Mouse (Mus musculus): Measurements from ENCODE around the gene Arfip1. TPM values are rescaled to one million over a fixed set of nuclear protein-coding genes. Genes with fewer than 3 reads are reported as not detected.

Gene Arfip1
- total RNA-seq, 2 experiments from 2014 or later = 60.6 to 61.2 TPM

- DNase-seq (ENCODE audit: low spot score in 2 of 2) = no peak
Measured at GRCm38 (mm10) chr3:84497718-84498117, 84.7 kb downstream of the Arfip1 start.

GRCm38 (mm10) chr3:84492657-84493056, 89.8 kb downstream of the Arfip1 start:
- DNase-seq (ENCODE audit: low spot score in 2 of 2) = no peak

GRCm38 (mm10) chr3:84492148-84492547, 90.3 kb downstream of the Arfip1 start:
- DNase-seq (ENCODE audit: low spot score in 2 of 2) = no peak

GRCm38 (mm10) chr3:84488716-84489115, 93.7 kb downstream of the Arfip1 start:
- no peak for DNase-seq (ENCODE audit: low spot score in 2 of 2)

- no peak for DNase-seq (ENCODE audit: low spot score in 2 of 2)
Measured at GRCm38 (mm10) chr3:84484891-84485290, 97.5 kb downstream of the Arfip1 start.

GRCm38 (mm10) chr3:84484333-84484732, 98.1 kb downstream of the Arfip1 start:
- no peak for DNase-seq (ENCODE audit: low spot score in 2 of 2)

GRCm38 (mm10) chr3:84482121-84482520, 100.3 kb downstream of the Arfip1 start:
- DNase-seq (ENCODE audit: low spot score in 2 of 2) = no peak

GRCm38 (mm10) chr3:84481104-84481503, 101.3 kb downstream of the Arfip1 start:
- no peak for DNase-seq (ENCODE audit: low spot score in 2 of 2)

GRCm38 (mm10) chr3:84480006-84480897, 102.2 kb downstream of the Arfip1 start, which contains the start of gene Fhdc1:
Fhdc1 (minus strand) TSS chr3:84480429.
- peak in 1 of 2 experiments; percentile 25 for DNase-seq (ENCODE audit: low spot score in 2 of 2)

- peak in 1 of 2 experiments; percentile 51 for DNase-seq (ENCODE audit: low spot score in 2 of 2)
Measured at GRCm38 (mm10) chr3:84479293-84480005, 103.0 kb downstream of the Arfip1 start.

GRCm38 (mm10) chr3:84478896-84479292, 103.5 kb downstream of the Arfip1 start:
- DNase-seq (ENCODE audit: low spot score in 2 of 2) = no peak

- no peak for DNase-seq (ENCODE audit: low spot score in 2 of 2)
Measured at GRCm38 (mm10) chr3:84478195-84478594, 104.2 kb downstream of the Arfip1 start.

GRCm38 (mm10) chr3:84477498-84477897, 104.9 kb downstream of the Arfip1 start:
- DNase-seq (ENCODE audit: low spot score in 2 of 2) = no peak

GRCm38 (mm10) chr3:84474981-84475775, 107.2 kb downstream of the Arfip1 start:
- DNase-seq (ENCODE audit: low spot score in 2 of 2) = no peak

GRCm38 (mm10) chr3:84474398-84474797, 108.0 kb downstream of the Arfip1 start:
- DNase-seq (ENCODE audit: low spot score in 2 of 2) = no peak

GRCm38 (mm10) chr3:84472955-84473354, 109.5 kb downstream of the Arfip1 start:
- DNase-seq (ENCODE audit: low spot score in 2 of 2) = no peak

GRCm38 (mm10) chr3:84472527-84472926, 109.9 kb downstream of the Arfip1 start:
- DNase-seq (ENCODE audit: low spot score in 2 of 2) = no peak

GRCm38 (mm10) chr3:84471146-84471545, 111.3 kb downstream of the Arfip1 start:
- DNase-seq (ENCODE audit: low spot score in 2 of 2) = no peak

- DNase-seq (ENCODE audit: low spot score in 2 of 2) = no peak
Measured at GRCm38 (mm10) chr3:84468111-84468453, 114.3 kb downstream of the Arfip1 start.

- no peak for DNase-seq (ENCODE audit: low spot score in 2 of 2)
Measured at GRCm38 (mm10) chr3:84467419-84468110, 114.9 kb downstream of the Arfip1 start.
